Mouse (Mus musculus) kidney, embryonic 16.5 days (tissue): ENCODE results near the gene Rasal3. TPM values are rescaled to one million over a fixed set of nuclear protein-coding genes. Genes with fewer than 3 reads are reported as not detected.

Experiments used
- ATAC-seq: fragments of 200-750 bp; cut with Nextera tagmentation; 2 replicates; pipeline ENCODE4 v1.8.0; 2017; ENCODE audit warnings: moderate TSS enrichment; ENCODE audit not compliant: low FRiP score, low TSS enrichment
- H3K27ac ChIP-seq: fragments of 300-500 bp; sonication (generic); 2 replicates; pipeline ENCODE4 v1.5.1; 2014; ENCODE audit warnings: low read length
- H3K27me3 ChIP-seq: fragments of 300-500 bp; sonication (generic); 2 replicates; pipeline ENCODE4 v1.6.1; 2014; ENCODE audit warnings: low read length, control low read depth, mixed read lengths; ENCODE audit not compliant: insufficient read depth
- H3K36me3 ChIP-seq: fragments of 300-500 bp; sonication (generic); 2 replicates; pipeline ENCODE4 v1.6.1; 2014; ENCODE audit warnings: low read length, control low read depth, mixed read lengths; ENCODE audit not compliant: insufficient read depth
- H3K4me1 ChIP-seq: fragments of 300-500 bp; sonication (generic); 2 replicates; pipeline ENCODE4 v1.6.1; 2014; ENCODE audit warnings: low read length, control low read depth, mixed read lengths; ENCODE audit not compliant: insufficient read depth
- H3K4me2 ChIP-seq: fragments of 300-500 bp; sonication (generic); replicated peaks from 2 replicates; pipeline ENCODE4 v1.6.1; 2014; ENCODE audit warnings: low read depth, low read length
- H3K4me3 ChIP-seq: fragments of 300-500 bp; sonication (generic); 2 replicates; pipeline ENCODE4 v1.5.1; 2014; ENCODE audit warnings: mild to moderate bottlenecking, low read length
- H3K9ac ChIP-seq: fragments of 300-500 bp; sonication (generic); replicated peaks from 2 replicates; pipeline ENCODE4 v1.6.1; 2014; ENCODE audit warnings: low read length
- H3K9me3 ChIP-seq: fragments of 300-500 bp; sonication (generic); 2 replicates; pipeline ENCODE4 v1.6.1; 2016; ENCODE audit warnings: low read length, control low read depth
- WGBS: fragments of 180-500 bp; shearing (Covaris S2); extraction: QIAGEN DNeasy Blood & Tissue Kit; methylation state at CpG from one replicate; pipeline ENCODE4 v1.1.7; 2014; 5-methylcytosine and 5-hydroxymethylcytosine counted together
- polyA plus RNA-seq: library from polyadenylated mRNA; unstranded; fragments of >200 nt; fragmentation: Nextera tagmentation; extraction: Ambion mirVana; gene quantifications from 2 replicates; pipeline ENCODE4 v1.2.1, GENCODE M21; 2015

Gene Rasal3
- polyA plus RNA-seq, 1 experiment from 2014 or later: 0.97 TPM

DNA sequence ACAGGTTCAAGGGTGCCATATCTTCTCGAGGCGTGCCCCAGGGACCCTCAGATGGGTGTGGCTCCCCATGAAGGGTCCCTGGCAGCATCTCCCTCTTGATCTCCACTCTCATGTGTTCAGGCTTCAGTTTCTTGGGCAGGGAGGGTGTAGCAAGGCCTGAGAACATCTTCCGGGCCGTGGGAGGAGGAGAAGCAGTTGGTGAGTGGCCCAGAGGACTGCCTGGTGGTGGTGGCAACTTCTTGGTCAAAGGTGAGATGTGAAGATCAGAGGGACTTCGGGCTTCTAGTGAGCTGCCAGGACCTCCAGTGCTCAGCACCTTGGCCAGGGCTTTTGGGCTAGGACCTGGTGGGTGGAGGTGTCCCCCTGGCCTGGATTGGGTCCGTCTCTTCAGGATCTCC, 44.4 kb downstream of the Rasal3 start:
- H3K9me3 ChIP-seq: no peaks in the 10 kb centered on the region
- 91% methylated on average over 6 of the region's 6 CpGs for WGBS
- no peak for ATAC-seq
- H3K4me1 ChIP-seq: peaks cover 16% of the 10 kb centered on the region
- H3K27ac ChIP-seq: no peak overlapping the region
- no peak overlapping the region for H3K4me3 ChIP-seq
- H3K36me3 ChIP-seq: peaks cover 79% of the 10 kb centered on the region
- no peak overlapping the region for H3K9ac ChIP-seq
- no peaks in the 10 kb centered on the region for H3K27me3 ChIP-seq
- no peak overlapping the region for H3K4me2 ChIP-seq

- Histone ChIP-seq H3K4me3 (no peak overlapping the region), H3K27me3 (no peaks in the 10 kb centered on the region), H3K9me3 (no peaks in the 10 kb centered on the region), H3K36me3 (peaks cover 80% of the 10 kb centered on the region), H3K4me2 (no peak overlapping the region), H3K9ac (no peak overlapping the region), H3K27ac (no peak overlapping the region), H3K4me1 (peaks cover 15% of the 10 kb centered on the region)
- 97% methylated on average over 7 of the region's 7 CpGs for WGBS
- ATAC-seq: no peak
Measured at GRCm38 (mm10) chr17:32358192-32358942, 45.0 kb downstream of the Rasal3 start.

- Histone ChIP-seq H3K27me3 (no peaks in the 10 kb centered on the region), H3K9me3 (no peaks in the 10 kb centered on the region), H3K36me3 (peaks cover 81% of the 10 kb centered on the region), H3K4me2 (no peak overlapping the region), H3K4me3 (no peak overlapping the region), H3K4me1 (peaks cover 2% of the 10 kb centered on the region), H3K9ac (no peak overlapping the region), H3K27ac (no peak overlapping the region)
- WGBS: 88% methylated on average over 24 of the region's 24 CpGs
- no peak for ATAC-seq
Measured at GRCm38 (mm10) chr17:32356766-32357760, 46.3 kb downstream of the Rasal3 start.

DNA sequence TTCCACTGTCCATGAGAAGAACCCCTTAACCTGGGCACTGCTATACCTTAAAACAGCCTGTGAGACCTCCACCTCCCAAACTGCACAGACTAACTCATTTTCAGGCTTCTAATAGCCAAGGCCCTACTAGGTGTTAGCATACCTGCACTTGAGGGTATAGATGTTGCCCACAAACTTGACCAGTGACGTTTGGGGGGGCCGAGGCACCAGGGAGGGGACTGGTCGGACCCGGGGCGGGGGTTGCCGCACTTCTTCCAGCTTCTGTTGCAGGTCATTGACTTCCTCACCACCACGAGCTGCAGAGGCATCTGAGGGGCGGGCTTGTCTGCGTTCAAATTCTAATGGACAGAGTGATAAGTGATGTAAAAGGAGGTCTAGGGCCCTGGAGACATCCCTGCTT, 47.1 kb downstream of the Rasal3 start:
- peaks cover 74% of the 10 kb centered on the region for H3K36me3 ChIP-seq
- no peak overlapping the region for H3K4me3 ChIP-seq
- no peak overlapping the region for H3K27ac ChIP-seq
- no peak for ATAC-seq
- no peak overlapping the region for H3K9ac ChIP-seq
- no peaks in the 10 kb centered on the region for H3K27me3 ChIP-seq
- H3K4me2 ChIP-seq: no peak overlapping the region
- H3K9me3 ChIP-seq: no peaks in the 10 kb centered on the region
- WGBS: 85% methylated on average over 9 of the region's 9 CpGs
- no peaks in the 10 kb centered on the region for H3K4me1 ChIP-seq

- WGBS: 94% methylated on average over 6 of the region's 6 CpGs
- ATAC-seq: no peak
- peaks cover 61% of the 10 kb centered on the region for H3K36me3 ChIP-seq
Measured at GRCm38 (mm10) chr17:32355031-32355430, 48.4 kb downstream of the Rasal3 start.

DNA sequence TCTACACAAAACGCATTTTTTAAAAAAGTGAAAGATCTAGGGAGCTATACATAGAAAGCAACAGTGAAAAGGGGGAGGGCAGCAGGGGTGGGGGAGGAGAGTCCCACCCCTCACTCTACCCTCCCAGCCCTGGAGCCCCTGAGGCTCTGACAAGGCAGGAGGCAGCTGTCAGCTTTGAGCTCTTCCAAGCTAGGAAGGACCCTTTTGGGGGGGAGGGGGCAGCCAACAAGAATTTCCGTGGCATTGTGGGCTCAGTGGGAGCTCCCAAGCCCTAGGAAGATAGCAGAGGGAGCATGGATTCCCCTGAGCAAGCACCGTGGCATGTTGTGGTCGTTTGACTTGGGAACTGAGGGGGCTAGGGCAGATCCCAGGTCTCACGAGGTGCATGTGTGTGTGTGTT, 49.2 kb downstream of the Rasal3 start:
- Histone ChIP-seq H3K4me3 (no peak overlapping the region), H3K27me3 (no peaks in the 10 kb centered on the region), H3K4me1 (peaks cover 4% of the 10 kb centered on the region), H3K9me3 (no peaks in the 10 kb centered on the region), H3K4me2 (no peak overlapping the region), H3K9ac (no peak overlapping the region), H3K36me3 (peaks cover 53% of the 10 kb centered on the region), H3K27ac (no peak overlapping the region)
- WGBS: 76% methylated on average over 5 of the region's 5 CpGs
- ATAC-seq: no peak

More at GRCm38 (mm10) chr17:32355031-32355430, 48.4 kb downstream of the Rasal3 start:
- Histone ChIP-seq H3K27me3 (no peaks in the 10 kb centered on the region), H3K9me3 (no peaks in the 10 kb centered on the region), H3K9ac (no peak overlapping the region), H3K4me2 (no peak overlapping the region), H3K27ac (no peak overlapping the region), H3K4me3 (no peak overlapping the region), H3K4me1 (no peaks in the 10 kb centered on the region)

- Histone ChIP-seq H3K4me1 (peaks cover 9% of the 10 kb centered on the region), H3K27me3 (no peaks in the 10 kb centered on the region), H3K4me2 (no peak overlapping the region), H3K9ac (no peak overlapping the region), H3K36me3 (peaks cover 48% of the 10 kb centered on the region), H3K4me3 (no peak overlapping the region), H3K27ac (no peak overlapping the region), H3K9me3 (no peaks in the 10 kb centered on the region)
- ATAC-seq: no peak
- 68% methylated on average over 4 of the region's 4 CpGs for WGBS
Measured at GRCm38 (mm10) chr17:32353696-32354095, 49.7 kb downstream of the Rasal3 start.

GRCm38 (mm10) chr17:32351726-32352125, 51.7 kb downstream of the Rasal3 start:
- Histone ChIP-seq H3K36me3 (peaks cover 30% of the 10 kb centered on the region), H3K9me3 (no peaks in the 10 kb centered on the region), H3K27ac (no peak overlapping the region), H3K27me3 (no peaks in the 10 kb centered on the region), H3K9ac (no peak overlapping the region), H3K4me1 (peaks cover 16% of the 10 kb centered on the region), H3K4me3 (no peak overlapping the region), H3K4me2 (no peak overlapping the region)
- ATAC-seq: no peak

- Histone ChIP-seq H3K9me3 (no peaks in the 10 kb centered on the region), H3K4me1 (peaks cover 16% of the 10 kb centered on the region), H3K4me2 (peak overlapping the region; percentile 70; the same call in 1 of the 2 replicates), H3K4me3 (no peak overlapping the region; the same call in 1 of the 2 replicates), H3K9ac (no peak overlapping the region), H3K36me3 (peaks cover 25% of the 10 kb centered on the region), H3K27ac (no peak overlapping the region), H3K27me3 (no peaks in the 10 kb centered on the region)
- 59% methylated on average over 3 of the region's 3 CpGs for WGBS
- no peak for ATAC-seq
Measured at GRCm38 (mm10) chr17:32351269-32351668, 52.1 kb downstream of the Rasal3 start.
